Mouse (Mus musculus): Measurements from ENCODE around the gene Atxn10.

DNA sequence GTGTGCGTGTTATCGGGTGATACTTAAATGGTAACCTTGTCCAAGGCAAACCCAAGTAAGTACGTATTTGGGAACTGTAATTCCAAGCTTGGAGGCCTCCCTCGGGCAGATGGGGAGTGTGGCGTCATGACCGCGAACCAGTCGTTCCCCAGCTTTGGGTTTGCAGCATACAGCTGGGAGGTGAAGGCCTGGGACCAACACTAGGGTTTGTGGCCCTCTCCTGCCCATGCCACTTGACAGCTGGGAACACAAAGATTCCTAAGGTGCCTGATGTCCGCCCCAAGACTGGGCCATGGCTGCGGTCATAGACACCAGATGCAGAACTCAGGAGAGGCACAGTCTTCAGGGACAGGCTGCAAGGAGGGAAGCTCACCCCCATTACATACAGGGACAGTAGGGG lies 164.2 kb downstream of the Atxn10 start:
- TF ChIP-seq CTCF (IDR thresholded peaks at IDR 0.05; ENCODE audit: borderline replicate concordance, insufficient read depth, low read depth, low read length) (no peak), POLR2A (IDR thresholded peaks at IDR 0.05; ENCODE audit: borderline replicate concordance, insufficient read depth, low read length) (no peak)

Data from cerebellum, adult 2 months (tissue).